Mouse (Mus musculus) midbrain, embryonic 15.5 days (tissue): Measurements from ENCODE around the gene Hmgcr. TPM values are rescaled to one million over a fixed set of nuclear protein-coding genes. Genes with fewer than 3 reads are reported as not detected.
"Not testable (repeated sequence)": the region's sequence is repeated elsewhere in the genome, so short reads cannot be mapped to it uniquely, and the experiment has no call there.

Experiments
- ATAC-seq: fragments of 200-750 bp; cut with Nextera tagmentation; replicated peaks from 2 replicates; pipeline ENCODE4 v1.8.0; 2017; ENCODE audit warnings: moderate TSS enrichment
- H3K27ac ChIP-seq: fragments of 300-500 bp; sonication (generic); 2 replicates; pipeline ENCODE4 v1.5.1; 2015; ENCODE audit warnings: mild to moderate bottlenecking, inconsistent platforms
- H3K27me3 ChIP-seq: fragments of 300-500 bp; sonication (generic); replicated peaks from 2 replicates; pipeline ENCODE4 v1.6.1; 2015; ENCODE audit warnings: inconsistent platforms
- H3K36me3 ChIP-seq: fragments of 300-500 bp; sonication (generic); replicated peaks from 2 replicates; pipeline ENCODE4 v1.6.1; 2015; ENCODE audit warnings: inconsistent platforms
- H3K4me1 ChIP-seq: fragments of 300-500 bp; sonication (generic); 2 replicates; pipeline ENCODE4 v1.6.1; 2015; ENCODE audit warnings: inconsistent platforms
- H3K4me2 ChIP-seq: fragments of 300-500 bp; sonication (generic); 2 replicates; pipeline ENCODE4 v1.6.1; 2015; ENCODE audit warnings: inconsistent platforms, mild to moderate bottlenecking, moderate library complexity
- H3K4me3 ChIP-seq: fragments of 300-500 bp; sonication (generic); 2 replicates; pipeline ENCODE4 v1.5.1; 2015; ENCODE audit warnings: mild to moderate bottlenecking, inconsistent platforms
- H3K9ac ChIP-seq: fragments of 300-500 bp; sonication (generic); 2 replicates; pipeline ENCODE4 v1.6.1; 2015; ENCODE audit warnings: mild to moderate bottlenecking, inconsistent platforms
- H3K9me3 ChIP-seq: fragments of 300-500 bp; sonication (generic); 2 replicates; pipeline ENCODE4 v1.6.1; 2016; ENCODE audit warnings: inconsistent platforms
- WGBS: fragments of 180-500 bp; shearing (Covaris S2); methylation state at CpG from one replicate; pipeline ENCODE4 v1.1.7; 2015; ENCODE audit warnings: mixed read lengths; 5-methylcytosine and 5-hydroxymethylcytosine counted together
- polyA plus RNA-seq: library from polyadenylated mRNA; unstranded; fragments of >200 nt; fragmentation: Nextera tagmentation; extraction: Ambion mirVana; gene quantifications from 2 replicates; pipeline ENCODE4 v1.2.1, GENCODE M21; 2015

Hmgcr gene
- polyA plus RNA-seq, 1 experiment from 2014 or later: 196 TPM

DNA sequence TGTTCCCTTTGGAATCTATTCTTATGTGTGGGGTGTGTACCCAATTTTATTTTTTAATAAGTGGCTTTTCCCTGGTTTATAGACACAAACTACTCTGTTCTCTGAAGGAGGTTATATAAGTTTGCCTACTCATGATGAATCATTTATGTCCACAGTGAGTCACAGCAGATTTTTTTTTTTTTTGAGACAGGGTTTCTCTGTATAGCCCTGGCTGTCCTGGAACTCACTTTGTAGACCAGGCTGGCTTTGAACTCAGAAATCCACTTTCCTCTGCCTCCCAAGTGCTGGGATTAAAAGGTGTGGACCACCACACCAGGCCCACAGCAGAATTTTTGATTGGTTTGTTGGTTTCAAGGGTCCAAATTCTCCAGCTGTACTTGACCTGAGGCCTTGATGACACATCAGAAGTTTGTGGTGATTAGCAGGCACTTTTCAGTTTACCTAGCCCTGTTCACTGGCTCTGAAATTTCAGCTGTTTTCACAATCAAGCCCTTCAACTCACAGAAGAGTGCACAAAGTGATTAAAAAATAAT lies 10.4 kb upstream of the Hmgcr start:
- Histone ChIP-seq H3K9me3 (no peaks in the 10 kb centered on the region), H3K4me3 (no peak overlapping the region), H3K36me3 (no peaks in the 10 kb centered on the region), H3K4me1 (no peaks in the 10 kb centered on the region), H3K27ac (no peak overlapping the region), H3K4me2 (no peak overlapping the region), H3K9ac (no peak overlapping the region), H3K27me3 (no peaks in the 10 kb centered on the region)
- no peak for ATAC-seq

DNA sequence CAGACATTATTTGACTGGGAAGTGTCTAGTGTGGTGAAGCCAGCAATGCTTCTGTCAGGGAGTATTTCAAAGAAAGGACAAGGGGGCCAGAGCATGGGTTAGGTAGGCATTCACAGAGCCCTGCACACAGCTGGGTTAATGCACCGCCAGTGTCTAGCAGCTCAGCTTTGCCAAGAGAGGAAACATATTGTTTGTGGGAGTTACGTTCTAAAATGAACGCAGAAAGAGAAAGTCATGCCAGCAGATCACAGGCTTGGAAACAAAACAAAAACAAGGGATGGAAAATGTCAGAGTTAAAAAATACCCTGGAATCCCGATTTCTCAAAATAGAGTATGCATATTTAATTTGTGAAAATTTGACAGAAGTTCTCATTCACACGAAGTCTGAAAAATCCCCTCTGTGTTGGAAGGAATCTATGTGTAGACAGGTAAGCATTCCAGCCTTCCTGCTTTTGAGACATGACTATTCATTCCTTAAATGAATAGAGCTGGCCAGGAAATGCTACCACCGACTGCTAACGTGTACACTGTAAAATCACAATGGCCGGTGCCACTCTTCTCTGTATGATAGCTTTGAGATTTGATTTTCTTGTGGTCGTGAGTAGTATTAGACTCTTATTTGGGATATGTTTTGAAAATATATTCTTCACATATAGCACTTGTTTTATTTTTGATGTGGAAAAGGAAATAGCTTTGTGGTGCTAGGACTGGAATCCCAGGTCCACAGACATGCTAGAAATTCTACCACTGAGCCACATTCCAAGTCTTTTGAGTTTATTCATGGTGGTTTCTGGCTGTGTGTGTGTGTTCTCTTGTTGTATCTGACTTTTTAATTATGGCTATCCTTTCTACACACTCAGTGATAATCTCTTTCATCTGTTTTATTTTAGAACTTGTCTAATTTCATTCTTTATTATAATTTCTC lies 9.7 kb upstream of the Hmgcr start:
- WGBS: 81% methylated on average over 9 of the region's 9 CpGs
- H3K4me2 ChIP-seq: no peak overlapping the region

DNA sequence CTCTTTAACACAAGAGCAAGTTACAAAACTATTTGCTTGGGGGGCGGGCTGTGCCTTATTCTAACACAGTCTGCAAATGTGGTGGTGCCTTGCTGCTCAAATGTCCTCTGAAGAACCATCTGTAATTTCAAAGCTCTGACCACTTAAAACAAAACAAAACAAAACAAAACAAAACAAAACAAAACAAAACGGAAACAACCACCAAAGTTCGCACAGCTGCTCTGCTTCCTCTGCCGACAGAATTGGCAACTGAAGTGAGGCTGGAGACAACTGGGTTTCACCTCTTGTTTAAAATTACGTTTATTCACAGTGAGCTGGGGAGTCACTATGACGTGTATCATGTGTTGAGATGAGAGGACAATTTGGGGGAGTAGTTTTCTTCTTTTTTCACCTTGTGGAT lies 7.9 kb upstream of the Hmgcr start:
- 84% methylated on average over 6 of the region's 6 CpGs for WGBS
- Histone ChIP-seq H3K36me3 (no peaks in the 10 kb centered on the region), H3K27ac (no peak overlapping the region), H3K4me3 (no peak overlapping the region), H3K9ac (no peak overlapping the region), H3K4me2 (no peak overlapping the region), H3K9me3 (no peaks in the 10 kb centered on the region), H3K4me1 (no peaks in the 10 kb centered on the region), H3K27me3 (no peaks in the 10 kb centered on the region)
- ATAC-seq: no peak

More for the DNA sequence above, 9.7 kb upstream of the Hmgcr start:
- no peak overlapping the region for H3K27ac ChIP-seq
- no peaks in the 10 kb centered on the region for H3K27me3 ChIP-seq
- H3K4me3 ChIP-seq: no peak overlapping the region
- H3K9ac ChIP-seq: no peak overlapping the region
- ATAC-seq: no peak
- H3K36me3 ChIP-seq: no peaks in the 10 kb centered on the region
- no peaks in the 10 kb centered on the region for H3K9me3 ChIP-seq
- no peaks in the 10 kb centered on the region for H3K4me1 ChIP-seq

DNA sequence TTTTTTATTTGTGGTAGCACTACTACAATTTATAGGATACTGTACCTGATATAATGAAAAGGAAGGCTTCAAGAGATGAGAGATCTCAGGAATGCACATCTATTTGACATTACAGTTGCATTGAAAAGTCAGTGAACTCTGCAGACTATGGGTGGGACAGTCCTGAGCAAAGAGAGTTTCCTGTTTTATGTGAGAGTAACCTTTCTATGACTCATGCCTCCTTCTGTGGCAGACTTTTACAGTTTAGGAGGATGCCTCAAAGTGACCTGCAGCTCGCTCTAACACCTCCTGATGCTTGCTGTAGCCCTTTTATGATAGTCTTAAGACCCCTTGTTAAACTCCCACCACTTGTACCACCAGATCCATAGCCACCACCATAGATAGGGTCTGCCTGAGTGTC lies 6.3 kb upstream of the Hmgcr start:
- no peak for ATAC-seq
- H3K4me2 ChIP-seq: no peak overlapping the region
- H3K9me3 ChIP-seq: no peaks in the 10 kb centered on the region
- no peaks in the 10 kb centered on the region for H3K4me1 ChIP-seq
- no peaks in the 10 kb centered on the region for H3K27me3 ChIP-seq
- H3K36me3 ChIP-seq: no peaks in the 10 kb centered on the region
- H3K27ac ChIP-seq: no peak overlapping the region
- no peak overlapping the region for H3K4me3 ChIP-seq
- WGBS: 69% methylated on average over 1 of the region's 1 CpGs
- H3K9ac ChIP-seq: no peak overlapping the region

DNA sequence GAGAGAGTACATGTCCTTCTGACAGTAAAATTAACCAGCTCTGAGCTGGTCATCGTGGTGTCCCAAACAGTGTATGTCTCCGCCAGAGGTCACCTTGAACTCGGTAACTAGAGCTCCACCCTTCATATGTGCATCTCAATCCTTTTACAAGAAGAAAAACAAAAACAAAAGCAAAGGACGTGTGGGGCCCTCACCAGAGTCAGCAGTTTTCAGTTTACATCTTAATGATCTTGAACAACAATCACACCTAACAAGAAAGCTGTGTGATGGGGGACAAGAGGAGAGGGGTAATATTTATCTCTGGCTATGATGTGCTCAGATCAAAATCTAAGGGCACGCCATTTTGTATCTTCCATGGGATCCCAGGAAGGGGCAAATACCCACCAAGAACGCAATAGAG lies 5.0 kb upstream of the Hmgcr start:
- WGBS: 90% methylated on average over 6 of the region's 6 CpGs
- no peak for ATAC-seq
- H3K4me3 ChIP-seq: no peak overlapping the region

DNA sequence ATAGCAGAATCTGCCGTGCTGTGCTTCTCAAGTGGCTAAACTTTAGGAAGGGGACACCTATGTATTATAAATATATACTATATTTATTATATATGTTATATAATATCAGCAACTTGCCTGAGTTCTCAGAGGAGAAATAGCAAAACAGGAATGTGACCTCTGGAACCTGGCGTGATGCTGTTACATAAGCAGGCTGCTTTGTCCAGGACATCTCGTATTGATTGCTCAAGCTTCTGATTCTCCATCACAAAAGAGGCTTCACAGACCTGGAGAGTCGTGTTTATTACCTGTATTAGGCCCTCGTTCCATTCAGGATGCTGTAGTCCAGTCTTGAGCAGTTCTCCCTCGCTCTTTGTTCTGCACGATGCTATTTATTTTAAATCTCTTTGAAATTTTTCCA lies 3.1 kb upstream of the Hmgcr start:
- no peak for ATAC-seq
- Histone ChIP-seq H3K4me3 (no peak overlapping the region), H3K4me1 (peaks cover 16% of the 10 kb centered on the region), H3K27ac (no peak overlapping the region), H3K36me3 (no peaks in the 10 kb centered on the region), H3K9me3 (no peaks in the 10 kb centered on the region), H3K4me2 (no peak overlapping the region), H3K9ac (no peak overlapping the region), H3K27me3 (no peaks in the 10 kb centered on the region)
- 80% methylated on average over 7 of the region's 7 CpGs for WGBS

More for the DNA sequence above, 5.0 kb upstream of the Hmgcr start:
- Histone ChIP-seq H3K9ac (no peak overlapping the region), H3K4me1 (peaks cover 8% of the 10 kb centered on the region), H3K4me2 (no peak overlapping the region), H3K27ac (no peak overlapping the region), H3K36me3 (no peaks in the 10 kb centered on the region), H3K9me3 (no peaks in the 10 kb centered on the region), H3K27me3 (no peaks in the 10 kb centered on the region)

DNA sequence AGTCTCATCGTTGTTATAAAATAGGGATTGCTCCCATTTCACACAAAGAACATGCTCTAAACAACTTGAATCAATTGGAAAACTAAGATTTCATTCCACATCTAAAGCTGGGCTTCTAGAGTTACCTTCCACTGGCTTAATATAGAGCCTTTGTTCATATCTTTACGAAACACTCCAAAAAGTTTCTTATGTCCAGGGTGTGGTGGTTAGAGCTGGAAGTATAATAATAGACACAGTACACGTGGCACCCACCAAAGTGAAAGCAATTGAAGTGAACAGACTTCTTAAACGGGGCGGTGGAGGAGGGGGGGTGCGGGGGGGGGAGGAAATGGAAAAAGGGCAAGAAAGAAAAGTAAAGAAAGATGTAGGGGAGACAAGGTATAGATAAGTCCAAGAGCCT lies 1.5 kb upstream of the Hmgcr start:
- Histone ChIP-seq H3K27me3 (no peaks in the 10 kb centered on the region), H3K27ac (peak overlapping the region; percentile 98; the same call in 1 of the 2 replicates), H3K9ac (no peak overlapping the region), H3K4me3 (no peak overlapping the region), H3K4me1 (peaks cover 31% of the 10 kb centered on the region), H3K4me2 (no peak overlapping the region), H3K36me3 (no peaks in the 10 kb centered on the region), H3K9me3 (no peaks in the 10 kb centered on the region)
- WGBS: 82% methylated on average over 5 of the region's 6 CpGs
- no peak for ATAC-seq

DNA sequence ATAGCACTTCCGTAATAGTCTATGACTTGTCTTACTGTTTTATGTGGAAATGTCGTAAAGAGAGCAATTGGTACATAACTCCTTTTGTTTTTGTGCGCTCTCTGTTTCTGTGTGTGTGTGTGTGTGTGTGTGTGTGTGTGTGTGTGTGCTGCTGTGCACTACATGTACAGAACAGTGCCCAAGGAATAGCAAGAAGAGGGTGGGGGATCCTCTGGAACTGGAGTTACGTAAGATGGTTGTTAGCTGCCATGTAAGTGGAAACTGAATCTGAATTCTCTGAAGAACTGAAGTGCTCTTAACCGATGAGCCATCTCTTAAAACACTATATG lies 1.1 kb upstream of the Hmgcr start:
- Histone ChIP-seq H3K4me2 (no peak overlapping the region), H3K4me3 (no peak overlapping the region), H3K36me3 (no peaks in the 10 kb centered on the region), H3K9me3 (no peaks in the 10 kb centered on the region), H3K4me1 (peaks cover 35% of the 10 kb centered on the region), H3K9ac (no peak overlapping the region), H3K27me3 (no peaks in the 10 kb centered on the region), H3K27ac (peak overlapping the region; percentile 98)
- WGBS: 88% methylated on average over 5 of the region's 5 CpGs
- ATAC-seq: no peak

DNA sequence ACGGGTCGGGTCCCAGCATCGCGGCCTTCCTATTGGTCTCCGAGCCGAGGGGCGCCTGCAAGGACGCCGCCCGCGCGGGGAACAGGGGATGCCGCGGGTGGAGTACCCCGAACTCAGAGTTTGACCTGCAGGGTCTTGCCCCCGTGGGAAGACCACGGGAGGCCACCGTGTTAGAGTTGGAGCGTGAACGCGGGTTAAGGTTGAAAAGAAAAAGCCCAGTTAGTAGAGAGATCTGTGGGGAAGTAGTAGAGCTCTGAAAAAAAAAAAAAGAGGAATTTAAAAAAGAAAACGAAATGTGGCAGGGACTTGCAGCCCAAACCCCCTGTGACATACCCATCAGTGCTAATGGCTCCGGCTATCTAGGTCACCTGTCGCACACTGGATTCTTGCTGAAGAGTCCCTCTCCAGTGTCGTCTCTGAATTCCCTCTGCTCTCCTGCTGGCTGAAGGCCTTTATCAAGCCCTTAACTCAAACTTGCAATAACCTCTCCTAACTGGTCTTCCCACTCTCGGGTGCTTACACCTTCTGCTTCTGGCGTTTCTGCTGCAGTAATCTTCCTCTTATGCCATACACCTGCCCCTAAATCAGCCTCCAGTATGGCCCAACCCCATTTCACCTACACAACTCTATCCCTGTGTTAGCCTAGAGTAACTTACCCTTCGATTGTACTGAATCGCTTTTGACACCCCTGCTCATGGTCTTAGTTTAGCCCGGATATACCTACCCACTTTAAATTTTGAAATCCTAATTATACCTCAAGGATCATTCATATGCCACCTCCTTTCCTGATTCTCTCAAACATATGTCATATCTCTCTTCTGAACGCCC lies 556 bp upstream of the Hmgcr start:
- Histone ChIP-seq H3K4me1 (peaks cover 40% of the 10 kb centered on the region), H3K4me3 (peak overlapping the region; percentile 76), H3K27me3 (no peaks in the 10 kb centered on the region), H3K9ac (peak overlapping the region; percentile 42; the same call in 1 of the 2 replicates), H3K9me3 (no peaks in the 10 kb centered on the region), H3K36me3 (no peaks in the 10 kb centered on the region), H3K27ac (peak overlapping the region; percentile 98), H3K4me2 (peak overlapping the region; percentile 54)
- WGBS: 12% methylated on average over 31 of the region's 31 CpGs
- no peak for ATAC-seq

DNA sequence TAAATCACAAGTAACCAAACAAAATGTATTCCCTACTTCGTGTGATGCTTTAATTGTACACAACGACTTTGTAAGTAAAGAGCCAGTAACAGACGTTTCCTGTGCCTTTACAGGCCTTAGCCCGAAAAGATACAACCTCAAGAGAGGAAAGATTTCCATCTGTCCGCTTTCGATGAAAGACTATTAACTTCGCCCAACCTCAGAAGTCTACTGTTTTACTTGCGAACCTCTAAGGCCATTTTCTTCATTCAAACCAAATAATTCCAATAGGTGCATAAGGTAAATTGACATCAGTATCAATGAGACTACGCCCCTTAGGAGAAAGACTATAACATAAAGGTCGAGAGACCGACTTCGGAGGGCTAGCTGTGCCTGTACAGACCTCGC lies 724 bp downstream of the Hmgcr start:
- H3K4me2 ChIP-seq: peak overlapping the region; percentile 69
- peaks cover 10% of the 10 kb centered on the region; the same call in 1 of the 2 replicates for H3K36me3 ChIP-seq
- no peaks in the 10 kb centered on the region for H3K27me3 ChIP-seq
- peak overlapping the region; percentile 98 for H3K27ac ChIP-seq
- no peak for ATAC-seq
- peak overlapping the region; percentile 96 for H3K9ac ChIP-seq
- peak overlapping the region; percentile 76 for H3K4me3 ChIP-seq
- WGBS: 3% methylated on average over 13 of the region's 13 CpGs
- H3K9me3 ChIP-seq: no peaks in the 10 kb centered on the region
- H3K4me1 ChIP-seq: peaks cover 44% of the 10 kb centered on the region

DNA sequence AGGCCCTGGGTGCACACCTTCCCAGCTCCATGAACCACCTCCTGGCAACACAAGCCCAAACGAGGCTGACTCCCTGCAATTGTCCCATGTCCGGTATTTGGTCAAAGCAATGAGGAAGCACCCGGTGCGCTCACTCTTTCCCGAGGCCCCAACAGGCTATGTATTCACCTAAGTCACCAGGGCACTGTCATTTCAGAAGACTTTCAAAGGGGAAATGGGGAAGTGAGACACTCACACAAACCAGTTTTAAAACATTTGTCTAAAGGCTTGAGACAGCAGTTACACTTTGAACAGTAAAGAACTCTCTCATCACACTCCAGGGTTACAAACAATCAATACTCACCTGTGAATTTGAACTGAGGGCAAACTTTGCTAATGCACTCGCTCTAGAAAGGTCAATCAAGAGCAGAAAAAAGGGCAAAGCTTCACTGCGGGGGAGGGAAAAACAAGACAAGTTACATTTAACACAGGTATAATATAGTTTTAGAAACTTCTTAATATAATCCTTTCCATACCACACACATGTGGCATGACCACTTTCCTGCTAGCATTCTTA lies 6.2 kb downstream of the Hmgcr start:
- Histone ChIP-seq H3K27me3 (no peaks in the 10 kb centered on the region), H3K9ac (no peak overlapping the region), H3K4me1 (peaks cover 40% of the 10 kb centered on the region), H3K27ac (no peak overlapping the region), H3K9me3 (no peaks in the 10 kb centered on the region), H3K36me3 (peaks cover 56% of the 10 kb centered on the region), H3K4me3 (no peak overlapping the region), H3K4me2 (no peak overlapping the region)
- WGBS: 91% methylated on average over 7 of the region's 7 CpGs
- no peak for ATAC-seq

DNA sequence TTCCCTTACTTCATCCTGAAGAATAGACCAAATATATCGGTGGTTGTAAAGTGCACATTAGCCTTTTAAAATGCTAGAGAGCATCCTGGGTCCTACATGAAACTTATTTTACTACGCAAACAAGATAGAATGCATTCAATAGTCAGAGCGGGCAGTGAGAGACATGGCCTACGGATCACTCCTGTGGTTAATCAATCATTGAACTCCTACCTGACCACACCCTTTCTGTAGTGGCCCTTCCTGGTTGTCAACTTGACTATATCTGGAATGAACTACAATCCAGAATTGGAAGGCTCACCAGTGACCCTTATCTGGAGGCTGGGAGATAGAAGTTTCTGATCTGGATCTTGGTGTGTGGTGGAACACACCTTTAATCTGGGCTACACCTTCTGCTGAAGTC lies 7.6 kb downstream of the Hmgcr start:
- peaks cover 26% of the 10 kb centered on the region for H3K4me1 ChIP-seq
- not testable (repeated sequence) for H3K4me3 ChIP-seq, H3K9me3 ChIP-seq, H3K27ac ChIP-seq, H3K9ac ChIP-seq, H3K4me2 ChIP-seq, ATAC-seq, H3K27me3 ChIP-seq
- H3K36me3 ChIP-seq: peaks cover 70% of the 10 kb centered on the region
- WGBS: 95% methylated on average over 4 of the region's 4 CpGs
